Mouse (Mus musculus) cortical plate, adult 2 months (tissue): Measurements from ENCODE around the gene Gm17018.

Source experiments
- CTCF ChIP-seq: fragments of 200-500 bp; IDR thresholded peaks from 2 replicates; pipeline ENCODE4 v1.5.1; 2011; ENCODE audit warnings: mild to moderate bottlenecking, control low read depth, low read length; ENCODE audit not compliant: insufficient read depth; ENCODE audit errors: extremely low read depth
- POLR2A ChIP-seq: fragments of 200-500 bp; IDR thresholded peaks from 2 replicates; pipeline ENCODE4 v1.6.1; 2011; ENCODE audit warnings: mild to moderate bottlenecking, low read length, control low read depth; ENCODE audit not compliant: insufficient read depth; ENCODE audit errors: extremely low read depth

- TF ChIP-seq POLR2A (no peak), CTCF (no peak)
Observed at GRCm38 (mm10) chr19:45535929-45536328, 24.5 kb upstream of the Gm17018 start.
